Mouse (Mus musculus) v-Abl transformed pro-B cells (cell line): Measurements from ENCODE around the gene Psen2.

Source experiments
- in situ Hi-C, 2 experiments: fragments of 400-800 bp; cut with MboI; formaldehyde crosslinking; loops; one replicate each; pipeline ENCODE4 v1.15.1; 2025; ENCODE audit not compliant: unreplicated experiment in 2 of 2

The Psen2 gene

DNA sequence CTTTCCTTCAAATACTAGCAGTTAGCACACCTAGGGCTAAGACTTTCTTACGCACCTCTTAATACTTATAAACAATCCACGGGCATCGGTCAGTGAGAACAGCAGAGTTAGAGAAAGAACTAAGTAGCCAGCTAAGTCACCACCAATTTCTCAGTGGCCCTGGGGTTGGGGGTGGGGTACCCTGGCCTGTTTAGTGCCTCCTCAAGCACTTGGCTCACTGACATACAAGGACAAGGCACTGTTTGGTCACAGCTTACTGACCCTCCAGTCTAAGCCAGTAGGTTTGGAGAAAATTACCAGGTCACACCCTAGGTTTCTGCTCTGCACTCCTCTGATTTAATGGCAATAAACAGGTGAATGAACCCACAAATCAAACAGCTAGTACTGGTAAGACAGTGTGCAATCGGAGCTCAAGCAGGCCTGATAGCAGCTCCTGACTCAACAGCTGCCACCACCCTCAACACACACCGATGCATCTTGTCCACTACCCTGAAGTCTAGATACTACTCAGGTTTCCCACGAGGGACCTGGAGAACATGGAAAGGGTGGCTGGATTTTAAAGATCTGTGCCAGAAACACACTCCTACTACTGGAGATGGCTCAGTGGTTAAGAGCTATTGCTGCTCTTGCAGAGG, 79.6 kb downstream of the Psen2 start:
- in situ Hi-C loops, result loop anchor here in 1 of 2 experiments (5.0 kb wide), 1 partner anchor 34 kb away; no protein-coding TSS in a partner anchor

DNA sequence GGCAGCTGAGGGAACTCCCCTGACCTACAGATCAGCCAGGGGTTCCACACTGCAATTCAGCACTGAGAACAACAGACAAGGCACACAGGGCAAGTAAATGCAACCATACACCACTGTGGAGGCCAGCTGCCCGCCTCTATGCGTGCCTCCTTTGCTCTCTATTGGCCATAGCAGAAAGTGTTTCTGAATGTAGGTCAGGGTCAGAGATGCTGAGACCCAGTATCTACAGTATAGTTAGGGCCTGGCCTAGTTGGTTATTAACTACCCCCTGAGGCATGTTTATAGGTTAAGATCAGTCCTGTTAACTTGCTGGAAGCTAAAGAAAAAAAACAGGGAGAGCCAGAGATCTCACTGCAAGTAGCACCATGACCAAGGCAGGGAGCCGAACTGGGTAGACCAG, 80.5 kb downstream of the Psen2 start:
- in situ Hi-C loops, result loop anchor here in 1 of 2 experiments (5.0 kb wide), 1 partner anchor 35 kb away; no protein-coding TSS in a partner anchor

DNA sequence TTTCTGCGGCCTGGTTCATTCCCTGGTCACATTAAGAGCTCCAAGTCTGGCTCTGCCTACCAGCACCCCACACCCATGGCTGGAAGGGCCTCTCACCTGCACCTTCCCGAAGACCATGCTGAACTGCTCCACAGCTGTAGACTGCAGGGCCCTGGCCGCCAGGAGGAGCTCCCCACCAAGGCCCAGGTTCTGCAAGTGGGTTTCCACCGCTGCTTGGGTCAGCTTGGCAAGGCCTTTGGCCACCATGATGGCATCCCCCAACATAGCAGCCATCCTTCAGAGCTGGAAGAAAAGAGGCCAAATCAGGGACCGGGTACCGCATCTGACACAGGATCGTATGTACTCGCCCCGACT, 81.3 kb downstream of the Psen2 start:
- in situ Hi-C loops, result loop anchor here in 1 of 2 experiments (5.0 kb wide), 1 partner anchor 35 kb away; no protein-coding TSS in a partner anchor

DNA sequence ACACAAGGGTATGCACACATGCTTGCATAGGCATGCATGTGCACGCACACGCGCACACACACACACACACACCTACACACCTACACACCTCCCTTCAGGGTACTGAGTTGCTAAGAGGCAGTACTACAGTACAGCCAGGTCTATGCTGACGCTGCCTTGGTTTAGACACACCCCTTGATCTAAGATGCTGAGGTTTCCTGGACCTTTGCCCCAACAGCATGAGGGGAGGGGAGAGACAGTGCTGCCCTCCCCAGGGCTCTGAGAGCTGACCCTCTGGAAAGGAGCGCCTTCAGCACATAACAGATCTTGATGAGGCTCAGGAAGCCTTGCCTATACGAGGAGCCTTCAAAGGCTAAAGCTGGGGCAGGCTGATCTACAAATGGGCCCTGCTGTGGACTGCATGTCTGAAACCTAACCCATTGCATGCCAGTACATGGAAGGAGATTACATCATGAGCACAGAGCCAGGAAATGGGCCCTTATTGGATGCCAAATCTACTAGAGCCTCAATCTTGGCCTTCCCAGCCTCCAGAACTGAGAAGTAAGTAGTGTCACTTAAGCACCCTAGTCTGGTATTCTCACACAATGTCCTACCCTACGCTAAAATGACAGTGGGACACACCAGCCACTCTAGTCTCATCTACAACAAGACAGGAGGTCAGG, 81.8 kb downstream of the Psen2 start:
- in situ Hi-C loops, result loop anchor here in 1 of 2 experiments (5.0 kb wide), 1 partner anchor 36 kb away; no protein-coding TSS in a partner anchor

DNA sequence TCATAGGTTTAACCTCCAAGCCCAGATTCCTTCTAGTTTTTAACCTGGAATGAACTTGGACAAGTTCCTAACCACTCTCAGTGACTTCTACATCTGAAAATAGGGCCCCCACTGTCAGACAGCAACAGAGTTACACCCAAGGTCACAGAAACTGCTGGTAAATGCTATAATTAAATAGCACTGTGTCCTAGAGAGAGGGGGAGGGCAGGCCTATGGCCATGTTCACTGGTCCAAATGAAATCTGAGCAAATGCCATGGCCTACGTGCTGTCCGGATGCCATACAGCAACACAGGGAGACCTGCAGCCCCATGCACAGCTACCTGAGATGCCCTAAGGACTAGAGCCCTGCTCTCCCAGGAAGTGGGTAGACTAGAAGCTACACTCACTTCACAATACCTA, 83.4 kb downstream of the Psen2 start:
- in situ Hi-C loops, result loop anchor here (5.0 to 10.0 kb wide), 3 partner anchors 32 to 245 kb away; no protein-coding TSS in a partner anchor

DNA sequence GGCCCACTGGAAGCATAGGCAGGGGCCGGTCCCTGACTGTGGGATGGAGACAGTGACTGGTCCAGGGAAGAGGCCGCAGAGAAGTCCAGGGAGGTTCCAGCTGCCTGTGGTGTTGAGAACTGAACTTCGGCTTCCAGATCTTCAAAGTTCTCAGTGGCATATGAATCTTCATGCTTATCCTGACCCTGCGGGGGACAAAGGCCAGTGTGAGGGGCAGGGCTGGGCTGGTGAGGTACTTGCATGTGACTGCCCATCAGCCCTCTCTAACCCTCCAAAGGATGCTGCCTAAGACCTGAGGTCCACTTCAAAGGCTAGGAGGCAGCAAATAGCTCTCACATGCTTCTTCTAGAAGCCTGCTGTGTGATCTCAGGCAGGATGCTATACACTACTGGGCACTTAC, 84.1 kb downstream of the Psen2 start:
- in situ Hi-C loops, result loop anchor here (5.0 to 10.0 kb wide), 2 partner anchors 33 to 246 kb away; no protein-coding TSS in a partner anchor

DNA sequence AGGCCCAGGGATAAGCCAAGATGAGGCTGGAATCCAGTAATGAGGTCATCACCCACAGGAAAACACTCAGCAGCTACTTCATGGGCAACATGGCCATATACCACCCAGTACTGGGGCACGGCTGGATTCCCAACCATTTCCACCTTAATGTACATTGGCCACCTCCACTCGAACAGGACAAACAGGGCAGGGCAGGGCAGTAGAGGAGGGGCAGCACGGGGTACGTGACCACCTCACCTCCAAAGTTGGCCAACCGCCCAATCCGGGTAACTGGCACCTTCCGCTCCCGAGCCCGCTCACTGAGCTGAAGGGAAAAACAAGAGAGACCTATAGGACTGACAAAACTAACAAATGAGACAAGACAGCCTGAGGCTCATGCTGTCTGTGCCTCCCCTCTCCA, 84.9 kb downstream of the Psen2 start:
- in situ Hi-C loops, result loop anchor here (5.0 to 10.0 kb wide), 2 partner anchors 34 to 246 kb away; no protein-coding TSS in a partner anchor
